Mouse (Mus musculus) hindbrain, embryonic 14.5 days (tissue): ENCODE measurements around the gene Abcb11. TPM values are rescaled to one million over a fixed set of nuclear protein-coding genes. Genes with fewer than 3 reads are reported as not detected.
"Not testable (repeated sequence)": the region's sequence is repeated elsewhere in the genome, so short reads cannot be mapped to it uniquely, and the experiment has no call there.

ENCODE experiments used
- ATAC-seq: fragments of 200-750 bp; cut with Nextera tagmentation; 2 replicates; pipeline ENCODE4 v1.8.0; 2017; ENCODE audit warnings: moderate number of reproducible peaks, mild to moderate bottlenecking, moderate TSS enrichment, moderate library complexity; ENCODE audit not compliant: low FRiP score
- DNase-seq: peaks from one replicate; pipeline ENCODE4 v3.0.0-alpha.2; 2015; ENCODE audit warnings: low spot score
- H3K27ac ChIP-seq: fragments of 300-500 bp; sonication (generic); 2 replicates; pipeline ENCODE4 v1.5.1; 2014; ENCODE audit warnings: mild to moderate bottlenecking, moderate library complexity
- H3K27me3 ChIP-seq: fragments of 300-500 bp; sonication (generic); 2 replicates; pipeline ENCODE4 v1.6.1; 2014; ENCODE audit warnings: mild to moderate bottlenecking, low read length, mixed read lengths; ENCODE audit not compliant: control insufficient read depth, insufficient read depth
- H3K36me3 ChIP-seq: fragments of 300-500 bp; sonication (generic); replicated peaks from 2 replicates; pipeline ENCODE4 v1.6.1; 2014; ENCODE audit not compliant: control insufficient read depth, insufficient read depth
- H3K4me1 ChIP-seq: fragments of 300-500 bp; sonication (generic); replicated peaks from 2 replicates; pipeline ENCODE4 v1.6.1; 2014; ENCODE audit warnings: antibody characterized with exemption, low read length, mixed read lengths; ENCODE audit not compliant: control insufficient read depth, insufficient read depth
- H3K4me2 ChIP-seq: fragments of 300-500 bp; sonication (generic); replicated peaks from 2 replicates; pipeline ENCODE4 v1.6.1; 2014; ENCODE audit warnings: mild to moderate bottlenecking, moderate library complexity
- H3K4me3 ChIP-seq: fragments of 300-500 bp; sonication (generic); replicated peaks from 2 replicates; pipeline ENCODE4 v1.5.1; 2014; ENCODE audit warnings: mild to moderate bottlenecking, low read length
- H3K9ac ChIP-seq: fragments of 300-500 bp; sonication (generic); 2 replicates; pipeline ENCODE4 v1.6.1; 2014
- H3K9me3 ChIP-seq: fragments of 300-500 bp; sonication (generic); 2 replicates; pipeline ENCODE4 v1.6.1; 2016; ENCODE audit warnings: low read length; ENCODE audit not compliant: control insufficient read depth
- WGBS: fragments of 180-500 bp; shearing (Covaris S2); extraction: QIAGEN DNeasy Blood & Tissue Kit; methylation state at CpG from one replicate; pipeline ENCODE4 v1.1.7; 2014; 5-methylcytosine and 5-hydroxymethylcytosine counted together
- polyA plus RNA-seq: library from polyadenylated mRNA; unstranded; fragments of >200 nt; fragmentation: Nextera tagmentation; extraction: Ambion mirVana; gene quantifications from 2 replicates; pipeline ENCODE4 v1.2.1, GENCODE M21; 2014

Abcb11 gene
- polyA plus RNA-seq, 1 experiment from 2014 or later = 0.12 TPM

DNA sequence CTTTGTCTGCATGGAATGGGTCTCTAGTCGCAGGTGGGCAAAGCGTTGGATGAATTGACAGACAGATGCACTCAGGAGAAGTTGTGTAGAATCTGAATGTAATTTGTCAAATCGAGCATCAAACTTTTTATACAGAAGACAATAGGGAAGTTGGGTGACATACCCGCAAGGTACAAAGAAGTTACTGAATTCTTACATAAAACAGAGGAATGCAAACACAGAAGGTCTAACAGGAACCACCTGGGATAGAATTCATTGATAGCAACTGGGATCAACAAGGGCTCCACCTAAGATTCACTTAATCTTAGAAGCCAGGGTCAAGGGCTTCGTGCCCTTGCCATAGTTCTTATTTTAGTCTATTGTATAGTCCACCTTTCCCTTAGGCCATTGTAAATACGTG lies 41.8 kb downstream of the Abcb11 start:
- H3K27ac ChIP-seq, ATAC-seq, H3K4me3 ChIP-seq, DNase-seq, H3K4me2 ChIP-seq, H3K36me3 ChIP-seq, H3K9ac ChIP-seq, H3K27me3 ChIP-seq, H3K4me1 ChIP-seq, H3K9me3 ChIP-seq: not testable (repeated sequence)
- WGBS = 90% methylated on average over 5 of the region's 6 CpGs

DNA sequence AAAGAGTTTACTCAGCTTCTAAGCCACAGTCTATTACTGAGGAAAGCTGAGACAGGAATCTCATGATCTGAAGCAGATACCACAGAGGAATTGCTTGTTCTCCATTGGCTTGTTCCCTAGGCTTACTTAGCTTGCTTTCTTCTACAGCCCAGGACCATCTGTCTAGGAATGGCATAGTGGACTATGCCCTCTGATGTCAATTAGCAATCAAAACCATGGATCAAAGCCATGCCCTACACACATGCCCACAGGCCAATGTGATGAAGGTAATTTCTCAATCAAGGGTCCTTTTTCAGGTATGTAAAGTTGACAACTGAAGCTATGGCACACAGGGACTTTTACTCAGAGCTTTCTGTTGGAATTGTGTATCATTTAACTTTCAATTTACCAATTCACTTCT lies 47.9 kb downstream of the Abcb11 start:
- ATAC-seq = no peak
- Histone ChIP-seq H3K27me3 (no peaks in the 10 kb centered on the region), H3K36me3 (no peaks in the 10 kb centered on the region), H3K27ac (no peak overlapping the region), H3K4me2 (no peak overlapping the region), H3K9me3 (no peaks in the 10 kb centered on the region), H3K4me1 (no peaks in the 10 kb centered on the region), H3K4me3 (no peak overlapping the region), H3K9ac (no peak overlapping the region)
- no peak for DNase-seq

DNA sequence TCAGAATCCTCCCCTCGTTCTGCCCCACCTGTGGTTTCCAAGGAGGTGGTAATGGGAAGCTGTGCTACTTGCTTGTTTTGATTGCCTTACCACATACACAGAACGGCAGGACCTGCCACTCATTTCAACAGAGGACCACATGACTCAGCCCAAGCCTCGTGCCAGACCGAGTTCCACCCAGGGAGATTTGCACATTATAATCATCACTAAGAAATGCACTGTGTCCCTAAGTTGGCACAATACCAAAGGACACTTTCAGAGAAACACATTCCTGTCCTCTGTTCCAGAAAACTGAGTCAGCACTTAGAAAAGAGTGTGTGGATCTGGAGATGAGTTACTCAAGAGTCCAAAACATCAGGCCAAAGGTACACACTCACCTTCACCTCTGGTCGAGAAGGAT lies 53.4 kb downstream of the Abcb11 start:
- ATAC-seq (no peak), DNase-seq (no peak)
- Histone ChIP-seq H3K9me3 (no peaks in the 10 kb centered on the region), H3K9ac (no peak overlapping the region), H3K27ac (no peak overlapping the region), H3K4me2 (no peak overlapping the region), H3K4me1 (no peaks in the 10 kb centered on the region), H3K36me3 (no peaks in the 10 kb centered on the region), H3K27me3 (no peaks in the 10 kb centered on the region), H3K4me3 (no peak overlapping the region)
- 70% methylated on average over 5 of the region's 5 CpGs for WGBS

DNA sequence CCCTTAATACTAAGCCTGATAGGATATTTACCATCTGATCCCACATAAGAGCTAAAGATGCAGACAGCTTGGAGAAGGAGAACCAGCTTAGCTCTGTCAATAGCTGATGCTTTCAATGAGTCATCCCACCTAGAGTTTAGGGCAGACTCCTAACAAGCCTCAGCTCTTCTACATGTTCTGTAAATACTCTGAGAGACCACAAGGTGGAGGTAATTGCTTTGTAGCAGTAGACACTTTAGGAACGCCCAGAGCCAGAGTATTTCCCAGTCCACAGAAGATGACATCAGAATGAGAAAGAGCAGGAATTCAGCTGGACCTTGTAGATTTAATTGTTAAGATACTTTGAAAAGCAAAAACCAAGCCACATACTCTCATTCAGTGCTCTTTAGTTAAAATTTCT lies 66.5 kb downstream of the Abcb11 start:
- Histone ChIP-seq H3K4me3 (no peak overlapping the region), H3K4me1 (no peaks in the 10 kb centered on the region), H3K27ac (no peak overlapping the region), H3K9ac (no peak overlapping the region), H3K4me2 (no peak overlapping the region), H3K9me3 (no peaks in the 10 kb centered on the region), H3K27me3 (no peaks in the 10 kb centered on the region), H3K36me3 (no peaks in the 10 kb centered on the region)
- 5% methylated on average over 1 of the region's 1 CpGs for WGBS
- ATAC-seq (no peak), DNase-seq (peak; percentile 32)

DNA sequence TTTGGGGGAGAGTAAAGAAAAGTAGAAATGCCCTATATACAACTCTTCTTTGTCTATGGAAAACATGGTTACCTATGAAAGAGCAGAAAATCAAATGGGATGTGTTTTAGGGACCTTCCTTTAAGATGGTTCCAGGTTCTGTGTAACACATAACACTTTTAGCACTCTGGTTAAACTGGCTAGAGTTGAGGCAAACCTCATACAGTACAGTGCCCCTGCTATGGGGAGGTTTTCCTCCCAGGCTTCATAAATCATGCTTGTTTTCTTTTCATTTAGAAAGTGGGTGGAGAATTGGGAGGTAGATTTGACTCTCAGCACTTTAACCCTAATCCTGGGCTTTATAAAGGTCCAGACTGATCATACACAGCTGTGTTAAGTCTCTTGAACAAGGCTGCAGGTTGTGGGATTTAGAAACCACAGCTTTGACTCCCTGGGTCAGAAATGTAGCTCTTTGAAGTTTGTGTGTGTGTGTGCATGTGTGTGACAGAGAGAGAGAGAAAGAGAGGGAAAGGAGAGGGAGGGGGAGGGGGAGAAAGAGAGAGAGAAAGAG lies 78.3 kb downstream of the Abcb11 start:
- H3K27me3 ChIP-seq = no peaks in the 10 kb centered on the region
- no peaks in the 10 kb centered on the region for H3K4me1 ChIP-seq
- H3K27ac ChIP-seq = no peak overlapping the region
- no peak overlapping the region for H3K9ac ChIP-seq
- no peak overlapping the region for H3K4me3 ChIP-seq
- ATAC-seq = no peak
- no peaks in the 10 kb centered on the region for H3K9me3 ChIP-seq
- H3K36me3 ChIP-seq = no peaks in the 10 kb centered on the region
- H3K4me2 ChIP-seq = no peak overlapping the region
- no peak for DNase-seq

DNA sequence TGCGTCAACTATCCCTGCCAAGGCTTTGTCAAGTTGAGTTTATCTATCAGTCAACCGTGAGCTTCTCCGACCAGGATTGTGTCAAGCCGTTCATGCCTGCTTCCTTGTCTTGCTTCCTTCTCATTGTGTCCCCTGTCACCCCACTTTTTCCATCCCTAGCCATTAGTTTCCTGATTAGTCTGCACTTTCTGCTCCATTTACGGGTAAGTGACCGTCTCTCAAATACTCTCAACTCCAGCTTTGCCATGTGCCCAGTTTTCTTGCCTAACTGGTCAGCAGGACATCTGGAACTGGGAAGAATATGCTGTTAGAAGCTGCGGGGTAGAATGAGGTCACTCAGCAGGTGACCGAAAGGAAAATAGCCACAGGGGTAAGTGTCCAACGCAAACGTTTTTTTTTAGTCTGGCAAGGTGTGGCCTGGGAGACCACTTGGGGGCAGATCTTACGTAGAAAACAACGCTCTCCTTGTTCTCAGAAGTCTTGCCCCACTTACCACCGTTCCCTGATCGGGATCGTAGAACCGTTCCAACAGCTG lies 94.1 kb downstream of the Abcb11 start:
- no peak for DNase-seq
- 62% methylated on average over 16 of the region's 16 CpGs for WGBS
- H3K4me3 ChIP-seq = no peak overlapping the region
- peaks cover 7% of the 10 kb centered on the region; the same call in 1 of the 2 replicates for H3K4me1 ChIP-seq
- no peak overlapping the region for H3K9ac ChIP-seq
- no peak overlapping the region for H3K27ac ChIP-seq
- no peaks in the 10 kb centered on the region for H3K27me3 ChIP-seq
- no peaks in the 10 kb centered on the region for H3K36me3 ChIP-seq
- no peaks in the 10 kb centered on the region for H3K9me3 ChIP-seq
- H3K4me2 ChIP-seq = no peak overlapping the region
- ATAC-seq = no peak

DNA sequence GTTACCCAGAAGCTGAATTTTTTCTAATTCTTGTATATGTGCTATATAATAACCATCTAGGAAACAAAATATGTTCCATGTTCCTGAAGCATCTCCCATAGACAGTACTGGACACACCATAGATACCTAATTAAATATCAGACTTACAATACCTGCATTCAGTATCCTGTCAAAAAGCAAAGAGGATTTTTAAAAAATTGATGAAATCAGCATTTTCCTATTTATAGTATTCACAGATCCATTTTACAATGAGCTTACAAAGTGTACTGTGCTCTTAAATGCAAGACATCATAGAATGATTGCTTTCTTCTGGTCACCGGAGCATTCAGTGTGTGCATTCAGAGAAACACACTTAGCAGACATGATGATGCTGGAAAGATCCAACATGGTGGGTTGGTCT lies 95.3 kb downstream of the Abcb11 start:
- Histone ChIP-seq H3K4me1 (peaks cover 7% of the 10 kb centered on the region; the same call in 1 of the 2 replicates), H3K27ac (no peak overlapping the region), H3K36me3 (no peaks in the 10 kb centered on the region), H3K9me3 (no peaks in the 10 kb centered on the region), H3K9ac (no peak overlapping the region), H3K4me3 (no peak overlapping the region), H3K27me3 (no peaks in the 10 kb centered on the region), H3K4me2 (no peak overlapping the region)
- DNase-seq (no peak), ATAC-seq (no peak)
- 82% methylated on average over 1 of the region's 1 CpGs for WGBS

DNA sequence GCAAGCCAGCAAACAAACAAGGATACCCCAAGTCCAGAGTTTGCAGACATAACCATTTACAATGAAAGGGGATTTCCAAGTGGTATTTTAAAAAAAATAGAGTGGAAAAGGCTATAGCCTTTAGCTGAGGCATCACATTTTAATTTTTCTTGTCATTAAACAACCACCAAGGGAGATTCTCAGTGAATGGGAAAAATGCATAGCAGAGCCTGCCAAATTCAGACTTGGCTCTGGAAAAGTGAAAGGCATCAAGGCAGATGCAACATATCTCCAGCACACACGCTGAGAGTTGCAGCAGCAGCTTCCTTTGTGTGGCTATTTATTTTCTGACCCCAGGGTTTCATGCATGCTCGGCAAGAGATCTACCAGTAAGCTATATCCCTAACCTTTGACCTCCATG lies 97.5 kb downstream of the Abcb11 start:
- DNase-seq (peak; percentile 49), ATAC-seq (no peak)
- H3K36me3 ChIP-seq = no peaks in the 10 kb centered on the region
- no peak overlapping the region for H3K4me3 ChIP-seq
- peaks cover 7% of the 10 kb centered on the region; the same call in 1 of the 2 replicates for H3K4me1 ChIP-seq
- H3K9ac ChIP-seq = no peak overlapping the region
- no peak overlapping the region for H3K27ac ChIP-seq
- no peak overlapping the region for H3K4me2 ChIP-seq
- WGBS = 21% methylated on average over 2 of the region's 2 CpGs
- H3K9me3 ChIP-seq = no peaks in the 10 kb centered on the region
- H3K27me3 ChIP-seq = no peaks in the 10 kb centered on the region

DNA sequence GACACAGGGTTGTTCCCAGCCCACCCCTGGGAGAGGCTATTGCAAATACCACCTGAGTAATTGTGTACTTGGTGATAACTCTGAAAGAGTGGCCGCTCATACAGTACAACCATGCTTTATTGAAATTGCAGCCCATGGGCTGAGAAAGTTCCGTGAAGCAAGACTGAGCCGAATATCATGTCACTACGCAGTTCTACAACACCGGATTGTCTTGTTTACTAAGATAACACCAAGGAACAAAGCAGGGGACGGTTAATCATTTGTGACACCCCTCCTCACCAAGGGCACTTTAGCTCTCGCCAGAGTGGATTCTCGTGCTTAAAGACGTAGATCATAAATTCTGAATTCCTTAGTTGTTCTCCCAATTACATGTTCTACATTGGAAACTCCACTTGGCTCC lies 103.1 kb downstream of the Abcb11 start:
- no peaks in the 10 kb centered on the region for H3K27me3 ChIP-seq
- no peaks in the 10 kb centered on the region for H3K9me3 ChIP-seq
- H3K36me3 ChIP-seq = no peaks in the 10 kb centered on the region
- ATAC-seq (no peak), DNase-seq (no peak)
- no peak overlapping the region for H3K27ac ChIP-seq
- H3K4me2 ChIP-seq = no peak overlapping the region
- WGBS = 76% methylated on average over 9 of the region's 9 CpGs
- peaks cover 6% of the 10 kb centered on the region; the same call in 1 of the 2 replicates for H3K4me1 ChIP-seq
- no peak overlapping the region for H3K4me3 ChIP-seq
- H3K9ac ChIP-seq = no peak overlapping the region
